Mouse (Mus musculus) neutrophil, adult 5-6 weeks (primary cell): ENCODE results near the gene Riok2. TPM values are rescaled to one million over a fixed set of nuclear protein-coding genes. Genes with fewer than 3 reads are reported as not detected.

Experiments used
- total RNA-seq: library from RNA; stranded (forward); fragments of 200-1000 nt; gene quantifications from 2 replicates; pipeline ENCODE4 v1.2.3, GENCODE M21; 2017

Gene Riok2
- total RNA-seq, 1 experiment from 2014 or later, result 29.6 TPM

Other genes with a start within 250 kb of the Riok2 start
- not detected in 2 replicates for gene Lix1, start 28.4 kb downstream of the Riok2 start, total RNA-seq